Mouse (Mus musculus) lung, embryonic 16.5 days (tissue): ENCODE measurements around the gene Pik3ip1. TPM values are rescaled to one million over a fixed set of nuclear protein-coding genes. Genes with fewer than 3 reads are reported as not detected.

Experiments used
- ATAC-seq: fragments of 200-750 bp; cut with Nextera tagmentation; 2 replicates; pipeline ENCODE4 v1.8.0; 2017; ENCODE audit warnings: low read depth, mild to moderate bottlenecking, moderate library complexity
- H3K27ac ChIP-seq: fragments of 300-500 bp; sonication (generic); 2 replicates; pipeline ENCODE4 v1.5.1; 2014; ENCODE audit warnings: mild to moderate bottlenecking, control low read depth, low read length
- H3K27me3 ChIP-seq: fragments of 300-500 bp; sonication (generic); 2 replicates; pipeline ENCODE4 v1.6.1; 2014; ENCODE audit warnings: low read depth, low read length, mixed read lengths; ENCODE audit not compliant: control insufficient read depth, insufficient read depth
- H3K36me3 ChIP-seq: fragments of 300-500 bp; sonication (generic); 2 replicates; pipeline ENCODE4 v1.6.1; 2014; ENCODE audit warnings: low read length; ENCODE audit not compliant: control insufficient read depth, insufficient read depth
- H3K4me1 ChIP-seq: fragments of 300-500 bp; sonication (generic); replicated peaks from 2 replicates; pipeline ENCODE4 v1.6.1; 2014; ENCODE audit warnings: low read length, mixed read lengths; ENCODE audit not compliant: control insufficient read depth, insufficient read depth
- H3K4me2 ChIP-seq: fragments of 300-500 bp; sonication (generic); 2 replicates; pipeline ENCODE4 v1.6.1; 2014; ENCODE audit warnings: low read depth, low read length, control low read depth
- H3K4me3 ChIP-seq: fragments of 300-500 bp; sonication (generic); 2 replicates; pipeline ENCODE4 v1.5.1; 2014; ENCODE audit warnings: mild to moderate bottlenecking, low read length, control low read depth
- H3K9ac ChIP-seq: fragments of 300-500 bp; sonication (generic); 2 replicates; pipeline ENCODE4 v1.6.1; 2014; ENCODE audit warnings: low read length, control low read depth
- H3K9me3 ChIP-seq: fragments of 300-500 bp; sonication (generic); 2 replicates; pipeline ENCODE4 v1.6.1; 2016; ENCODE audit warnings: low read length; ENCODE audit not compliant: control insufficient read depth
- WGBS: fragments of 180-500 bp; shearing (Covaris S2); extraction: QIAGEN DNeasy Blood & Tissue Kit; methylation state at CpG from one replicate; pipeline ENCODE4 v1.1.7; 2014; 5-methylcytosine and 5-hydroxymethylcytosine counted together
- polyA plus RNA-seq: library from polyadenylated mRNA; unstranded; fragments of >200 nt; fragmentation: Nextera tagmentation; extraction: Ambion mirVana; gene quantifications from 2 replicates; pipeline ENCODE4 v1.2.1, GENCODE M21; 2015

The Pik3ip1 gene
- polyA plus RNA-seq, 1 experiment from 2014 or later, result 11.8 TPM

GRCm38 (mm10) chr11:3392526-3392925 is 62.3 kb downstream of the Pik3ip1 start:
- Histone ChIP-seq H3K4me2 (no peak overlapping the region), H3K4me3 (no peak overlapping the region), H3K27ac (peak overlapping the region; percentile 64), H3K27me3 (no peaks in the 10 kb centered on the region), H3K9ac (no peak overlapping the region), H3K36me3 (no peaks in the 10 kb centered on the region), H3K4me1 (peaks cover 2% of the 10 kb centered on the region; the same call in 1 of the 2 replicates), H3K9me3 (no peaks in the 10 kb centered on the region)
- 68% methylated on average over 8 of the region's 8 CpGs for WGBS
- ATAC-seq, result peak; percentile 68; the same call in 1 of the 2 replicates

Other genes with a start within 250 kb of the Pik3ip1 start
- gene Sfi1, start 136.9 kb upstream of the Pik3ip1 start, polyA plus RNA-seq, result 13.7 and 15.8 TPM in 2 replicates
- 34.8 and 37.5 TPM in 2 replicates for gene Eif4enif1, start 128.0 kb upstream of the Pik3ip1 start, polyA plus RNA-seq
- gene Drg1, start 64.0 kb upstream of the Pik3ip1 start, polyA plus RNA-seq, result 232 TPM in 2 replicates
- 41.2 and 41.4 TPM in 2 replicates for gene Patz1, start 41.5 kb upstream of the Pik3ip1 start, polyA plus RNA-seq
- 53.1 and 54.5 TPM in 2 replicates for gene Limk2, start 78.8 kb downstream of the Pik3ip1 start, polyA plus RNA-seq
- 31.2 and 32.8 TPM in 2 replicates for gene Rnf185, start 122.0 kb downstream of the Pik3ip1 start, polyA plus RNA-seq
- 0.38 and 0.52 TPM in 2 replicates for gene Pla2g3, start 157.9 kb downstream of the Pik3ip1 start, polyA plus RNA-seq
- 1.6 and 1.7 TPM in 2 replicates for gene Inpp5j, start 174.4 kb downstream of the Pik3ip1 start, polyA plus RNA-seq
- 110 and 116 TPM in 2 replicates for gene Selenom, start 184.3 kb downstream of the Pik3ip1 start, polyA plus RNA-seq
- 110 and 121 TPM in 2 replicates for gene Smtn, start 210.2 kb downstream of the Pik3ip1 start, polyA plus RNA-seq